Mouse (Mus musculus): ENCODE measurements around the gene Tppp3.

- TF ChIP-seq UBTF (IDR thresholded peaks at IDR 0.05; ENCODE audit: low read depth, low read length) (no peak), BHLHE40 (IDR thresholded peaks at IDR 0.05; ENCODE audit: low read depth, low read length) (no peak), SMC3 (IDR thresholded peaks at IDR 0.05; ENCODE audit: low read depth, low read length) (no peak), POLR2A (IDR thresholded peaks at IDR 0.05; ENCODE audit: low read depth, low read length) (no peak), NRF1 (IDR thresholded peaks at IDR 0.05; ENCODE audit: low read depth, low read length) (no peak), TCF12 (IDR thresholded peaks at IDR 0.05; ENCODE audit: low read depth, low read length) (no peak), CHD2 (IDR thresholded peaks at IDR 0.05; ENCODE audit: low read length) (no peak), CTCF (conservative IDR thresholded peaks at IDR 0.05 in 1 of 2, IDR thresholded peaks at IDR 0.05 in 1 of 2; ENCODE audit: low read depth in 2 of 2, low read length in 2 of 2) (no peak), MAX (IDR thresholded peaks at IDR 0.05; ENCODE audit: low read length) (no peak)
Observed at GRCm38 (mm10) chr8:105493495-105493894, 22.2 kb upstream of the Tppp3 start.
